Mouse (Mus musculus): ENCODE data around the gene Il2ra.

DNA sequence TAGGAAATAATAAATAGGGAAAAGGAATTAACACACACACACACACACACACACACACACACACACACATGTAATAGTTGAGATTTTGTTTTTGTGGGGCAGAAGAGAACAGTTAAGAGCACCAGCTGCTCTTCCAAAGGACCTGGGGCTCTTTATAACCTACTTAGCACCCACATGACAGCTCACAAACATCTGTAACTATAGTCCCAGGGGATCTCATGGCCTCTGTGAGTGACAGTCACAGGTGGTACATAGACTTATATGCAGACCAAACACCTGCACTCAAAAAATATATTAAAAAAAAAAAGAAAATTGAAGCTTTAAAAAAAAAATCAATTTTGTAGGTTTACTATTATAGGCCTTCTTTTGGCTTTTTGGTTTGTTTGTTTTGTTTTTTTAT is 37.7 kb upstream of the Il2ra start:
- no peak for TF ChIP-seq POLR2A (IDR thresholded peaks at IDR 0.05; ENCODE audit: borderline replicate concordance, insufficient read depth, low read length)
- no peak for TF ChIP-seq CTCF (IDR thresholded peaks at IDR 0.05; ENCODE audit: borderline replicate concordance, insufficient read depth, low read depth, low read length)
